ENCODE assay signal across 15 mouse cellular contexts in the genomic region with DNA sequence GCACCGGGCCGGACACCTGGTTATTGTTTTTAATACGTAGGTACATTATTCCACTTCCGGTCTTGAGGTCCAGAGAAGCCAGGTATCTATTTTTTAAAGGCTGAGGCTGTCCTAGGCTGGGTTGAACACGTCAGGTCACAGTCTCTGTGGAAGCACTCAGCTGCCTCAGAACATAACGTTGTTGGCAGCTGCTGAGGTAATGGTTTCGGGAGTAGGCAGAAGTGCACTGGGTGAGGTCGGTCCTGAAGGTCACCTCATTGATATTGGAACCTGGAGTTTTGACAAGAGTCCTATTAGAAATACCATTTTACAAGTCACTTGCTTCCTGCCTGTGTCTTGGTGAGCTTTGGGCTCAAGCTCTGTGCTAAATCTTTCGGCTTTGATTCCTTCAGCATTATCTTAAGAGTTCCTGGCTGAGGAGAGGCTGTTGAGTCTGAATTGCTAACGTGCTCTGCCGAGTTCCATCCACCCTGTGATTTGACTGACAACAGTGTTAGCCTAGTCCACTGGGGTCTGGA. TPM values are rescaled to one million over a fixed set of nuclear protein-coding genes. Genes with fewer than 3 reads are reported as not detected.
A peak's percentile ranks its signal among the peaks of the same experiment; 100 is the strongest.
DNase-seq lines count a peak whose midpoint lies in the region.
"Had no signal": no experiment of that assay in that cellular context is flagged by ENCODE, and none has a peak within 500 bp of the region (broad histone marks: within the 10 kb centered on the region; RNA-seq: fewer than 3 reads in every experiment).

No protein-coding gene starts in this region.

- H3K9me3 ChIP-seq in heart, embryonic 10.5 days = no peaks in the 10 kb centered on the region
- H3K9me3 ChIP-seq in midbrain, embryonic 10.5 days (replicated peaks) = no peaks in the 10 kb centered on the region
- H3K9me3 ChIP-seq: hindbrain, embryonic 15.5 days; limb, embryonic 15.5 days; midbrain, embryonic 12.5 days had no signal

- peak overlapping the region; percentile 36 for H3K27ac ChIP-seq in heart, embryonic 10.5 days
- no peak overlapping the region for H3K27ac ChIP-seq in midbrain, embryonic 10.5 days (replicated peaks)
- H3K27ac ChIP-seq: hindbrain, embryonic 15.5 days; left cerebral cortex, adult 2 months; limb, embryonic 15.5 days; midbrain, embryonic 12.5 days had no signal

- H3K27me3 ChIP-seq in heart, embryonic 10.5 days (ENCODE audit: insufficient read depth, poor library complexity, severe bottlenecking) = no peaks in the 10 kb centered on the region
- H3K27me3 ChIP-seq in midbrain, embryonic 10.5 days (ENCODE audit: low read depth, poor library complexity, severe bottlenecking) = no peaks in the 10 kb centered on the region
- H3K27me3 ChIP-seq: hindbrain, embryonic 15.5 days; limb, embryonic 15.5 days had no signal

- H3K4me1 ChIP-seq in heart, embryonic 10.5 days = peaks cover 20% of the 10 kb centered on the region
- peaks cover 24% of the 10 kb centered on the region for H3K4me1 ChIP-seq in midbrain, embryonic 10.5 days
- H3K4me1 ChIP-seq: limb, embryonic 15.5 days had no signal

- WGBS in heart, embryonic 10.5 days = 52% methylated on average over 11 of the region's 11 CpGs
- WGBS in midbrain, embryonic 10.5 days = 71% methylated on average over 11 of the region's 11 CpGs

- H3K4me3 ChIP-seq in heart, embryonic 10.5 days = 0 out of 2 replicates have a peak overlapping the region, but pooled peaks have one; percentile 6
- no peak overlapping the region for H3K4me3 ChIP-seq in midbrain, embryonic 10.5 days
- H3K4me3 ChIP-seq: erythroblast, embryonic 14.5 days; hindbrain, embryonic 15.5 days; left cerebral cortex, adult 2 months; limb, embryonic 15.5 days; midbrain, embryonic 12.5 days had no signal

- no peaks in the 10 kb centered on the region for H3K36me3 ChIP-seq in heart, embryonic 10.5 days
- H3K36me3 ChIP-seq in midbrain, embryonic 10.5 days = no peaks in the 10 kb centered on the region
- H3K36me3 ChIP-seq: hindbrain, embryonic 15.5 days; limb, embryonic 15.5 days; midbrain, embryonic 12.5 days had no signal

- no peak for DNase-seq in heart, embryonic 10.5 days (ENCODE audit: low spot score)
- no peak for DNase-seq in heart, adult 8-10 months (ENCODE audit: low spot score)
- DNase-seq in retina, postnatal 1 day = peak; percentile 11
- no peak for DNase-seq in retina, embryonic 14.5 days (ENCODE audit: low spot score)
- peak; percentile 35 for DNase-seq in cerebellum, adult 9-11 months
- no peak for DNase-seq in testis, postnatal 10 days (ENCODE audit: low spot score)
- DNase-seq in midbrain, embryonic 10.5 days (ENCODE audit: low spot score) = no peak
- DNase-seq in right cerebral cortex, adult 2 months (ENCODE audit: low spot score in 2 of 2) = no peak
- DNase-seq: gastrocnemius, postnatal 36 days; right cerebral cortex, postnatal 4 days had no signal

RNA-seq across cellular contexts. Expression of a gene that starts 17.8 kb away (rescaled TPM):
- 18.6 and 22.3 TPM in 2 replicates for polyA plus RNA-seq in heart, embryonic 10.5 days (2016; fragmentation: Nextera tagmentation; extraction: Ambion mirVana)
- total RNA-seq in heart, adult 8-10 months (2022) = 10 to 100 TPM; 14.4 to 17.9 (median 15.3) TPM
- 21.4 and 24.4 TPM in 2 replicates for polyA plus RNA-seq in midbrain, embryonic 10.5 days (2016; fragmentation: Nextera tagmentation; extraction: Ambion mirVana)

Comparison
In these comparisons a context has a peak if more than half of its experiments do, and no peak if none do; other contexts are left out.
1. DNase-seq: peak in retina, postnatal 1 day (single experiment) and cerebellum, adult 9-11 months (single experiment); none in heart, embryonic 10.5 days (single experiment), heart, adult 8-10 months (single experiment), retina, embryonic 14.5 days (single experiment), testis, postnatal 10 days (single experiment), midbrain, embryonic 10.5 days (single experiment) and right cerebral cortex, adult 2 months (0 of 2).